Mouse (Mus musculus): ENCODE results near the gene Cnnm3. TPM values are rescaled to one million over a fixed set of nuclear protein-coding genes. Genes with fewer than 3 reads are reported as not detected.

Gene Cnnm3
- 2.5 and 10.5 TPM in 2 replicates for total RNA-seq (2015; ENCODE audit: low replicate concordance)
- total RNA-seq (2017; ENCODE audit: low replicate concordance), result 3.9 and 9.4 TPM in 2 replicates

DNA sequence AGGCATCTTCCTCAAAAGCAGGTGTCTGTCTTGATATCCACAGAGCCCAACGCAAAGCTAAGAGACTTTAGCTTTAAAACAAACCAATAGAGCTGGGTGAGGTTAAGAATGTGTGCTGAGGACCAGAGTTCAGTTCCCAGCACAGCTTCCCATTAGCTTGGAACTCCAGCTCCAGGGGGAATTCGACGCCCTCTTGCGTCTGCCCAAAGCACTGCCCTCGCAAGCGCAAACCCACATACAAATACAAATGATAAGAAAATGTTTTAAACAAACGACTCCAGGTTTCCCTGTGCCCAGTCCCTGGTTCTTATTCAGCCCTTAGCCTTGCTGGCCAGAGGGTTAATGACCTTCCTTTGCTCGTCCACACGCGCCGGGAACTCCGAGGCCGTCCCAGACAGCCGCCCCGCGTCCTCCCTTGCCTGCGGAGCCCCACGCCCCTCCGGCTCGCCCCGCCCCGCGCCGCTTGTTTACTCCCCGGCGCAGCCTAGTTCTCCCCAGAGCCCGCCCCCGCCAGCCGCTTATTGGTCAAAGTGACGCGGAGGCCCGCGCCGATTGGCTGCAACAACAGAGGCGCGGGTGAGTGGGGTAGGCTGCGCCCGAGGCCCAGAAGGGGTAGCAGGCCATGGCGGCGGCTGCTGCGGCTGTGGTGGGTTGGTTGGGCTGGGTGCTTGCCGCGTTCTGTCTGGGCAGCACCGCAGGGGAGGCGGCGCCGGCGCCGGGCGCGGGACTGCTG lies at the start of gene Cnnm3:
Gene Cnnm3 (plus strand): TSS at position 579 of the 733 bp plus-strand sequence.
- peak; percentile 97 for ATAC-seq (replicated peaks; ENCODE audit: low FRiP score, poor library complexity, severe bottlenecking)

DNA sequence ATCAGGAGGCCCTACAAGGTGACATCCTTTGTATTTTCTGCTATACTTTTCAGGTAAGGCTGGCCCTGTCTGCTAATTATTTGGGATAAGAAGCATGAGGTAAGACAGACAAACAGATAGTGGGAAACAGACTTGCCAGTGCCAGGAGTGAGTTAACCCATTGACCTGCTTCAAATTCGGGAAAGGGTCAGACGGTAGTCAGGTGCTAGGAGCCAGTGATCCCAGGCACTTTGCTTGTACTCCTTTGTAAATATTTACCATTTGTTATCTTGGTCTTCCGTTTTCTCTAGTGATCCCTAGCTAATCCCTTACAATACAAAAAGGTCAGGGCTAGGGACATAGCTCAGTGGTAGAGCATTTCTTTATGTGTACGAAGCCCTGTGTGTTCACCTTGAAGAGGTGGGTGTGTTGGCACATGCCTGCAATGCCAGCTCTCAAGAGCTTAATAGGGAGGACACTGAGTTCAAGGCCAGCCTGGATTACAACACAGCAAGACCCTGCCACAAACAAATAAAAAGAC lies 46.0 kb upstream of the Cnnm3 start:
- no peak for ATAC-seq (replicated peaks; ENCODE audit: low FRiP score, poor library complexity, severe bottlenecking)

DNA sequence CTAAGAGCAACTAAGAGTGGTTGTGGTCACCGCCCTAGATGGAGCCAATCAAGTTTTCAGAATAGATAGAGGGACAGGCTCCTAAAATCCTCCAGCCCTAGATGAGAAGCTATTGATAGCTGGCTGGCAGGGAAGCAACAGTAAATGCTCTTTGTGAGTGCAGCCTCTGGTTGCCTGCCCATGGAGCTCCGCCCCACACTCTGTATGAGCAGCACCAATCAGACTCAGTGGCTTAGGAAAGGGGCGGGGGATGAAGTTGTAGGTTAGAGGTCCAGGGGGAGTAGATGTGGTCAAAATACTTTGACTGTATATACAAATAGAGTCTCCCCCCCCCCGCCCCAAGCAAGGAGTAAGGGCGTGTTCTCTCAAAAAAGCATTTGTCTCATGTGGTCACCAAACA lies 44.2 kb upstream of the Cnnm3 start:
- ATAC-seq (replicated peaks; ENCODE audit: low FRiP score, poor library complexity, severe bottlenecking), result no peak

DNA sequence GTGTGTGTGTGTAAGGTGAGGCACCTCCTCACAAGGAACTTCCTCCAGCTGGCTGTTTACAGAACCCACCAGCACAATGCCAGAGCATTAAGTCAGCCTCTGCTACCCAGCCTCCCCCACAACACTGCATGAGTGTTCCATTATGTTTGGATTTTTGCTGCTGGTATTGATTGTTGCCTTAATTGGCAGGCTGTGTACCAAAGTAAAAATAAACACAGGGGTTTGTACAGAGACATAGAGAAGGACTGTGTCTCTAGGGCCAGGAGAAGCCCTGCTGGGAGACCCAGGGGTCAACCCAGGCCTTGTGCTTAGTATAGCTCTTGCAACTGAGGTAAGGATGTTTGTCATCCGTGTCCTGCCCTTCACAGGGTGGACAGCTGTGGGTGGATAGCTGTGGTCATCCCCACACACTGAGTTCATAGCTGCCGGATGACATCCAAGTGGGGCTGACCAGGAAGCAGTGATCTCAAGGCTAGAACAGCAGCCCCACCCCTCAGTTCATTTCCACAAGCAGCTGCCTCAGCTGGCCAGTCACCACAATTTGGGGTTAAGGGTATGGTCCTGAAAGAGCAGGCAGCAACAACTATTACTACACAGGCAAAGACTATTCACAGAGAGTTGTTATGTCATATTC lies 41.7 kb upstream of the Cnnm3 start:
- ATAC-seq (replicated peaks; ENCODE audit: low FRiP score, poor library complexity, severe bottlenecking), result no peak

DNA sequence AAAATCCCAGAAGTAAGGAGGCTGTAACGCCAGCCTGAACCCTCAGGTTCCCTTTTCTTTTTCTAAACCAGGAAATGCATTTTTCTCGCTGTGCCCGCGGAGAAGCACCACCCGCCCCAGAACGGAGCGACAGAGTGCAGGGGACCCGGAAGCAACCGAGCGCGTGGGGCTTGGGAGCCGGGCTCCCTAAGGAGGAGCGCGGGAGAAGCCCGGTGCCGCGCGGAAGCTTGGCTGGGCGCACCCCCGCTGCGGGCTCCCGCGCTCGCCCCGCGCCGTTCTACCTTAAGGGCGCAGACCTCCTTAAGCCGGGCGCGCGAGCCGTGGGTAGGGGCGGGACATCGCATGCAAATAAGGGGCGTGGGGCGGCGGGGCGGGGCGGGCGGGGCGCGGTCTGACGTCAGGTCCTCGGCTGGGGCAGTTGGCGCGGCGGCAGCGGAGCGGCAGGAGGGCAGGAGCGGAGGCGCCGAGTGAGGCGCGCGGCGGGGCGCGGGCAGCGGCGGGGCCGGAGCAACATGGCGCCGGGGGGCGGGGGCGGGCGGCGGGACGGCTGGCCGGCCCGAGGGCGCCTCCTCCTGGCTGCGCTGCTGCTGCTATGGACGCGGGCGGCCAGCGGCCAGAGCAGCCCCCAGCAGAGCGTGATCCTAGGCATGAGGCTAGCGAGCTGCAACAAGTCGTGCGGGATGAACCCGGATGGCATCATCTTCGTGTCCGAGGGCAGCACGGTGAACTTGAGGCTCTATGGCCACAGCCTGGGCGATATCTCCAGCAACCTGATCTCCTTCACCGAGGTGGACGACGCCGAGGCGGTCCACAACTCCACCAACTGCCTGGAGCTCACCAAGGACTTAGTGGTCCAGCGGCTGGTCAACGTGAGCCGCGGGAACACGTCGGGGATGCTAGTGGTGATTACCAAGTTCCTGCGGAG lies 40.2 kb upstream of the Cnnm3 start, which contains the start of gene Cnnm4:
Gene Cnnm4 (plus strand): TSS at position 440 of the 925 bp plus-strand sequence.
- ATAC-seq (replicated peaks; ENCODE audit: low FRiP score, poor library complexity, severe bottlenecking), result peak; percentile 83

DNA sequence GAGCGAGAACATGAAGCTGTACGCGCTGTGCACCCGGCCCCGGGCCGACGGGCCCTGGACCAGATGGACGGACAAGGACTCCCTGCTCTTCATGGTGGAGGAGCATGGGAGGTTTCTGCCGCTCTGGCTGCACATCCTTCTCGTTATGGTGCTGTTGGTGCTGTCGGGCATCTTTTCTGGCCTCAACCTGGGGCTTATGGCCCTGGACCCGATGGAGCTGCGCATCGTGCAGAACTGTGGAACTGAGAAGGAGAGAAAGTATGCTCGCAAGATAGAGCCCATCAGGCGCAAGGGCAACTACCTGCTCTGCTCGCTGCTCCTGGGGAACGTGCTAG lies 39.6 kb upstream of the Cnnm3 start:
- ATAC-seq (replicated peaks; ENCODE audit: low FRiP score, poor library complexity, severe bottlenecking), result 0 out of 2 replicates have a peak, but pooled peaks have one; percentile 12

DNA sequence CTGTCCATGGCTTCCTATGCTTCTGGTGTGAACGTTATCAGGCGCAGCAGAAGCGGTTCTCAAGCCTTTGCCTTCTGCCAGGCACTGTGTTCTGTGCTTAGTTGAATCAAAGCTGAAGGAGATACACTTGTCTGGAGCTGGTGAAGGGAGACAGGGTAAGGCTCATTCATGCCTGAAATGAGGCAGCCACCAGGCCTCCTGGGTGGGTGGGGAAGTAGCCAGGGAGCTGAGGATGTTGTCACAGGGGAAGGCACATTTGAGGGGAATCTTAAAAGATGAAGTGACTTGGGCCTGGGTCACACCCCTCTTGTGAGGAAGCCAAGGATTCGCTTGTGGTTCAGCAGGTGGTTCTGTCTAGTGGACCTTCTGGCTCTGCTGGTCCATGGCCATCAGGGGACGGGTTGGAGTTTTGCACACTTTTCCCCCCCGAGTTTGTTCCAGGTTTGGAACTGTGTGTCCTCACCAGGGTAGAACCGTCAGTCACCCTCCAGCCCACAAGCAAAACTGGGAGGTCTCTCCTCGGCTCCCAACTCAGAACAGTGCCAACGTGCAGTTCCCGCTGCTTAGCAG lies 38.4 kb upstream of the Cnnm3 start:
- no peak for ATAC-seq (replicated peaks; ENCODE audit: low FRiP score, poor library complexity, severe bottlenecking)

DNA sequence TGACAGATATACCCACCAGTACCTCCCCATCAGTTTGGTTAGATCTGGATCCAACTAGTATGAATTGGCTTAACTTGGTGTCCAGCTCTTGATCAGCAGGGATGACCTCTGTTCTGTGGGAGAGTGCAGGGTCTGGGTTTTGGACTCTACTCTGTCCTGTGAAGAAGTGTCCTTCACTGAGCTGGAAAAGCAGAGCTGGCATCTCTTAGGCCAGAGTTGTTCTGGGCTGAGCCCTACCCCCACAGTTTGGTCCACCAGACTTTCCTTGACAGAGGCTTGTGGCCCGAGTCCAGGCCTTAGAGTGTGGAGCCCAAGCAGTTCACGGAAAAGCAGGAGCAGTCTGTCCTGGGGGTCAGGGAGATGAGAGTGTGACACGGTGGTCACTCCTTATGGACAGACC lies 37.0 kb upstream of the Cnnm3 start:
- ATAC-seq (replicated peaks; ENCODE audit: low FRiP score, poor library complexity, severe bottlenecking), result no peak

DNA sequence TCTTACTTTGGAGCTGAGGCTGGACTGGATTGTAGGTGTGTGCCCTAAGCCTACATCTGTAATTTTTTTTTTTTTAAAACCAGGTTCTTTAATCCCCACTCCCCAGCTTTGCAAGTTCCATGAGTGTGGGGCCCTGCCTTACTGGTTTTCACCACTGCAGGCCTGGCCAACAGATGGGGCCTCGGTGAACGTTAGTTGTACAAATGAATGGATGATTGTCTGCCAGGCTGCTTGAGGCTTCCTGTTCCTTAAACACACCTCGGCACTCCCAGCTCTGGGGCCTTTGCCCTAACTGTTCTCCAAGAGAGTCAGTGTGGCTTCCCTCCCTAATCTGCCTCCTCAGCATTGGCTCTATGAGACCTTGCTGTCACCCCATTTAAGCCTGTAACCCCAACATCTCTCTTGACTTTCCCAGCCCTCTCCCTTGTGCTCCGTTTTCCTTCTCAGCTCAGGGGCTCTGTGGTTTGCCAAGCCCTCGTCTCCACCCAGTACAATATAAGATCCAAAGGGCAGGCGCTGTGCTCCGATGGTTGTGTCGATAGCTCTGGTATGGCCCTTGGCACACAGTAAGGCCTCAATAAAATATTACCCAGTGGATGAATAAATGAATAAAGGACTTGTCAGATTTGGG lies 36.1 kb upstream of the Cnnm3 start:
- ATAC-seq (replicated peaks; ENCODE audit: low FRiP score, poor library complexity, severe bottlenecking), result no peak

DNA sequence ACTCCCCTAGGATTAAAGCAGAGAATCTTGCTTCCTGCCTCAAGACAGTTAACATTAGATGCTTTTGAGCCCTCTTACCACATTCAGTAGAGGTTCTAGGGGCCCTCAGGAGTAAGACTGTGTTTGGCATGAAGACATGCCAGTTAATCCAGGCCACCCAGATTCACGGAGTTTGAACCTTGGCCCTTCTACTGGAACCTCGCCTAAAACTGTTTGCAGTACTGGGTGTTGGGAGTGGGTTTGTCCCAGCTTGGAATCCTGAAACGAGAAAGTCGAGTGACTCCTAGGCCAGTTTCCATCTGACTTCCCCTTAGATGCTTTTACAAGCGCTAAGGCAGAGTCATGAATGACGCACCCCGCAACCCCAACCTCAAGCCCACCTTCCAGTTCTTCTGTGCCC lies 35.2 kb upstream of the Cnnm3 start:
- no peak for ATAC-seq (replicated peaks; ENCODE audit: low FRiP score, poor library complexity, severe bottlenecking)

DNA sequence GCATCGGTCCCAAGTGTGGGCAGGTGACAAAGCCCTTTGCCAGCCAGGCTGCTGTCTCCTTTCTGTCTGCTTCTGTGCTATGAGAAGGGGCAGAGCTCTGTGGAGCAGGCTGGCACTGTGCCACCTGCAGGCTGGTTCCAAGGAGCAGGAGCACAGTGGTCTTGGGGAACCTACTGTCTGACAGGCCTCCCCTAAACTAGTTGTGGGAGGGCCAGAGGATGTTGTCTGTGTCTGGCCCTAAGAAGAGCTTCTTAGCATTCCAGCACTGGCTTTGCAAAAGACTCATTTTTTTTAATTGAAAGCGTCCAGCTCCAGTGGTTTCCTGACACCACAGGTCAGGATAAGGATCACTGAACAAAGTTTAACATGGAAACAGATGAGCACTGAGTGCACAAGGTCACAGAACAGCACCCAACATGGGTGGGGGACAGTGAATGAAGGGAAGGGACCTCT lies 33.3 kb upstream of the Cnnm3 start:
- ATAC-seq (replicated peaks; ENCODE audit: low FRiP score, poor library complexity, severe bottlenecking), result no peak

DNA sequence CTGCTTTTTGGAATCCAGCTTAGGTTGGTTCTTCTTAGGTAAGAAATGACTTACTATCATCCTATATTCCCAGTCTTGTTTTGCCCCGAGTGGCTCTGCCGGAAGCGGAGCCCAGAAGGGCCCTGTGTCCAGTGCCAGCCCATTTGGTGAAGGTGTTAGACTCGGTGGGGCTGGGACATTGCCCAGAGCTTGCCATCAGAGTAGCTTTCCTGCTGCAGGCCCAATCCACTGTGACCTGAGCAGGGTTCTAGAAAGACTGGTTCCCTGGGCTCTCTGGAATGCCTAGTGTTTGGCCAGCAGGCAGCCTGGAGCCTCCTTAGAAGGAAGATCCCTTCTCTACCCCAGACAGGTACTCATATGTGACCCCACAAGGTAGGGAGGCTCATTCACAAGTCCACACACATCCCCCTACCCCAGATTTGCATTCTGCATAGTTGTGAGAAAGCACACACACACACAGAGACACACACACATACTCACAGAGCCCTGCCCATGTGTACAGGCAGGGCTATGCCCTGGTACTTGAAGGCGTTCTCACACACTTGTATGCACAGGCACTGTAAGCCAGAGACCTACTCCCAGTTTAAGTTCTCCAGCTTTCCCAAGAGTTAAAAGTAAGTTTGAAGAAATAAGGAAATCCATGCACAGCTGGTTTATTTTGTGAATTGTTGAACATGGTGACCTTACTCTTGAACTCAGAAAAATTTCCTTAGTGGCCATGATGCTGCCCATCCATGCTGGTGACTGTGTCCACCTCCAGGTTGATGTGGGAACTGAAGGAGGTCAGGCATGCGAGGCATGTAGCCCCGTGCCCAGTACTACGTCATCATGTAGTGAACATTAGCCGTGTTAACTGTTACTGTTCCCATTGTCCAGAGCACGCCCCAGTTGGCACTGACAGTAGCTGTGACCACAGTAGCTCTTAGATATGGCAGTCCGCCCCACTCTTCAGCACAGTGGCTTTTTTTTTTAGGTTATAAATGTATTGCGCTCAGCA lies 31.5 kb upstream of the Cnnm3 start:
- ATAC-seq (replicated peaks; ENCODE audit: low FRiP score, poor library complexity, severe bottlenecking), result no peak

DNA sequence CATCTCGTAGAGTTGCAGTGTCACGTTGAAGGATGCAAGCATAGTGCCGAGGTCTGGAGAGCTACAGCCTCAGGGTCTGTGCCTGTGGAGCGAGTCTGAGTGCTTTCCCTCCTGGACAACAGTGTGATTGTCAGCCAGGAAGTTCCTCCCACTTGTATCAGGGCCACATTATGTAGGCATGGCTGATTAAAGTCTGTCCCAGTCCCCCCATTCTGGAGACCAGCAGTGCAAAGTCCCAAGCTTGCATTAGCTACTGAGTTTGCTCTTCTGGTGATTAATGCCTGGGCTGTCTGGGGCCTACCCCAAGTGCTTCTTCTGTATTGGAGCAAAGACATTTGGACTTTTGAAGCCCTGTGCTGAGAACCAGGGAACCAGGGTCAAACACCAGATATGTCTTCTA lies 27.8 kb upstream of the Cnnm3 start:
- ATAC-seq (replicated peaks; ENCODE audit: low FRiP score, poor library complexity, severe bottlenecking), result no peak

DNA sequence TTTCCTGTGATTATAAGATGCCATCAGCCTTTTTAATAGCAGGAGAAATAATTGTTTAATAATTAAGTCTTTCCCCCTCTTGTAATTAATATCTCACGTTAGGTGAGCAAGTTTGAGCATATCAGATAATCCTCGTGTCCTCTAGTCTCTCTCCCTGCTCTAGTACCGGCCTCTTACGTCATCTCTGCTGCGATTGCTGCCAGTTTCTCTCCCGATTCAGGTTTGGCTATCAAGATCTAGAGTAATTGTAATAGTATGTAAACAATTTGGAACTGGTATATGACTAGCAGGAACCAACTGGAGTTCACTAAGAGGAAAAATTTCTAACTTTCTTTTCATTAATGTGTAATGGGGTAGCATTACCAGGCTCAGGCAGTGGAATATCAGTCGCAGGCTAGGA lies 26.6 kb upstream of the Cnnm3 start:
- ATAC-seq (replicated peaks; ENCODE audit: low FRiP score, poor library complexity, severe bottlenecking), result no peak

DNA sequence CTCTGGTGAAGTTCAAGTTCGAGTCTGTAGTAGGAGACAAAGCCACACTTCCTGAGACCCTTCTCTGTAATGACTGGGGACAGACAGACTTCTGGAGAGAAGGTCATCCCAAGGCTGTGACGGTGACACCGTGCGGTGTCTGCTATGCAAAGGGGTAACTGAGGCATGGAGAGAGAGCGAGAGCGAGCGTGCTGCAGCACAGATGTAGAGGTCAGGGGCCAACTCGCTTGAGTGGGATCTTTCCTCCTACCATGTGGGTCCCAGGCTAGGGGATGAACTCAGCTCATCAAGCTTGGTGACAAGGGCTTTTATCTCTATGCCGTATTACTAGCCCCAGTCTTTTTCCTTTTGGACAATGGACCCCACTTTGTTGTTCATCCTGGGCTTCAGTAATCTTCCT lies 24.6 kb upstream of the Cnnm3 start:
- ATAC-seq (replicated peaks; ENCODE audit: low FRiP score, poor library complexity, severe bottlenecking), result no peak

DNA sequence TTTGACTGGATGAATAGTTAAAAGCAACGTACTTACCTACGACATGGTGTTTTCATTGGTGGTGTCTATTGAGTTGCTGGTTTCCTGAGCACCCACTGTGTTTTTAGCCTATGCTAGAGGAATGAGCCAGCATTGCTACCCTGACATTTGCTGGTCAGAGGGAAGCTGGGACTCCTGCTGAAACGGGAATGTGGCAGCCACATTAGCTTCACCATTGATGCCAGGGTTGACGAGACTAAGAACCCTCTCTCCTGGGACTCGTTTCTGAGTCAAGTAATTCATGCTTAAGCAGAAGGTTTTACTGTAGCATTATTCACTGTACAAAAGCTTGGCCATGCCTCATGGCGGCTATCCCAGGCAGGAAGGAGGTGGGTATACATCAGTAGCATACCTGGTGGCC lies 22.0 kb upstream of the Cnnm3 start:
- ATAC-seq (replicated peaks; ENCODE audit: low FRiP score, poor library complexity, severe bottlenecking), result no peak

DNA sequence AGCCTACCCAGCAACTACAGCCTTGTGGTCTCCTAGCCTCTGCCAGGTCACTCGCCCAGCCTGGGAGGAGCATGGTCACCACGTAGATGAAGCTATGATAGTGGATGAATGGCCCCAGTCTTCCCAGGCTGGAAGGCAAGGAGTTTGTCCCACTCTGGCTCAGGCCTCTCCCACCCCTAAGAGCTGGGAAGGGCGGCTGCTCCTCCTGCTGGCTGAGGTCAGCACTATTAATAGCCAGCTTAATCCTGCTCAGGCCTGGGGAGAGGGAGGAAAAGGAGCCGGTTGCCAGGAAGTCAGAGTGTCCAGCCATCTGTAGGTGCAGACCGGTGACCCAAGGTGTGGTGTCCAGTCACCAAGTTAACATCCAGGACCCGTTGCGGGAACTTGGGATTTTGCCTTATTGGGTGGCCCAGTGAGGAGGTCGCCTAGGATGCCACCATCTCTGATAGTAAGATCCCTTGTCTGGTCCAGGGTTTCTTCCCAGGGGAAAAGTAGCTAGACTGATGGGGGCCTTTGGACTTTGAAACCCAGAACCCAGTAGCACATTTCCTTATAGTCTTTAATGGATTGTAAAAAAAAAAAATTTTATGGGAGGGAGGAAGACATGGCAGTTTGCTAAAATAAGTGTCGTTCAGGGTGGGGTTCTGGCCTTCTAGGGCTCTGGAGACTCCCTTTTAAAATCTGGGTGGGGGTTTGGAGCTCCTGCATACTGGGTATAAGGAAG lies 19.1 kb upstream of the Cnnm3 start:
- ATAC-seq (replicated peaks; ENCODE audit: low FRiP score, poor library complexity, severe bottlenecking), result no peak

DNA sequence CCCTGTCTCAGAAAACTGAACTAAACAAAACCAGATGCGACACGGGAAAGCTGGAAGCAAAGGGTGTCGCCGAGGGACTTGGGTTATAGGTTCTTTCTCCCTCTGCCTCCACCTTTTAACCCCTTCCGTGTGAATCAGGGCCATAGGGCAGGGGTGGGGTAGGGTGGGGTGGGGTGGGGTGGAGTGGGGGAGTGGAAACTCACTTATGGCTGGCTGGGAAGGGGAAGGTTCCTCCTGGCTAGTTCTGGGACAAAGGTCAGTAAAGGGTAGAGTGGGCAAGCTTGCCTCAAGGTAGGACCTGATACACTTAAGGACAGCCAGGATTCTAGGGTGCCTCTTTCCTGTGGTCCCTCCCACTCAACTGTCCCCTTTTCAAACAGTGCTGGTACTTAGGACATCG lies 18.4 kb upstream of the Cnnm3 start:
- no peak for ATAC-seq (replicated peaks; ENCODE audit: low FRiP score, poor library complexity, severe bottlenecking)

Data from erythroid progenitor cell, adult 5-6 weeks (primary cell).